Mouse (Mus musculus) CD4-positive, CD25-positive, alpha-beta regulatory T cell (primary cell): ENCODE measurements around the gene Ptcd3. TPM values are rescaled to one million over a fixed set of nuclear protein-coding genes. Genes with fewer than 3 reads are reported as not detected.

Experiments
- polyA plus RNA-seq: library from polyadenylated mRNA; unstranded; fragments of 100-300 nt; shearing (Covaris generic); gene quantifications from one replicate; pipeline ENCODE4 v1.2.1, GENCODE M21; 2017

Ptcd3 gene
- 80.5 TPM for polyA plus RNA-seq

GRCm38 (mm10) chr6:71908481-71909381, at the start of gene Ptcd3, which contains the start of gene Polr1a:
TSS of gene Ptcd3 (minus strand) at chr6:71908750.
TSS of gene Polr1a (plus strand) at chr6:71909053.

GRCm38 (mm10) chr6:71830690-71831580, 77.6 kb downstream of the Ptcd3 start, which contains the start of gene Immt:
TSS of gene Immt (plus strand) at chr6:71831331.

Other genes with a start within 250 kb of the Ptcd3 start
- 0.20 TPM for gene Reep1, start 201.2 kb downstream of the Ptcd3 start, polyA plus RNA-seq
- gene Mrpl35, start 81.8 kb downstream of the Ptcd3 start, polyA plus RNA-seq = 41.5 TPM
- gene Immt, start 77.4 kb downstream of the Ptcd3 start, polyA plus RNA-seq = 112 TPM
- 32.3 TPM for gene Polr1a, start 303 bp upstream of the Ptcd3 start, polyA plus RNA-seq
- 4.7 TPM for gene St3gal5, start 188.8 kb upstream of the Ptcd3 start, polyA plus RNA-seq